Comparison of ENCODE assay signal across 12 mouse cellular contexts in genomic region chr12:87093671-87094070, GRCm38 (mm10). TPM values are rescaled to one million over a fixed set of nuclear protein-coding genes. Genes with fewer than 3 reads are reported as not detected.
"Had no signal": no experiment of that assay in that cellular context is flagged by ENCODE, and none has a peak within 500 bp of the region (broad histone marks: within the 10 kb centered on the region; RNA-seq: fewer than 3 reads in every experiment).

No protein-coding gene starts in this region.

- DNase-seq: layer of hippocampus, adult 9-11 months; liver, embryonic 13.5 days; right cerebral cortex, adult 18-20 months; right cerebral cortex, postnatal 14 days; thymus, adult 18-20 months; thymus, postnatal 36 days had no signal

- H3K4me1 ChIP-seq: lung, embryonic 15.5 days; midbrain, embryonic 13.5 days had no signal

- H3K27ac ChIP-seq: kidney, postnatal 0 days; liver, embryonic 13.5 days; lung, embryonic 15.5 days; macrophage; midbrain, embryonic 13.5 days had no signal

- H3K4me3 ChIP-seq: liver, embryonic 13.5 days; lung, embryonic 15.5 days; midbrain, embryonic 13.5 days had no signal

RNA-seq across cellular contexts. Expression of gene Ngb, which starts 8.7 kb away (rescaled TPM):
- total RNA-seq: megakaryocyte, adult 5-6 weeks had no signal
- polyA plus RNA-seq: liver, embryonic 16.5 days had no signal
